Mouse (Mus musculus): ENCODE results near the gene Abcc2.

GRCm38 (mm10) chr19:43847966-43848365 lies 66.0 kb downstream of the Abcc2 start:
- TF ChIP-seq CTCF (IDR thresholded peaks at IDR 0.05; ENCODE audit: low read depth): no peak
- no peak for TF ChIP-seq EP300 (IDR thresholded peaks at IDR 0.05; ENCODE audit: low read depth)

All from heart, postnatal 0 days (tissue).